Mouse (Mus musculus) layer of hippocampus, adult 11-12 months (tissue): ENCODE data around the gene Apopt1.

Experiments used
- DNase-seq: peaks from one replicate; pipeline ENCODE4 v3.0.0; 2022; ENCODE audit warnings: low spot score

Apopt1 gene

DNA sequence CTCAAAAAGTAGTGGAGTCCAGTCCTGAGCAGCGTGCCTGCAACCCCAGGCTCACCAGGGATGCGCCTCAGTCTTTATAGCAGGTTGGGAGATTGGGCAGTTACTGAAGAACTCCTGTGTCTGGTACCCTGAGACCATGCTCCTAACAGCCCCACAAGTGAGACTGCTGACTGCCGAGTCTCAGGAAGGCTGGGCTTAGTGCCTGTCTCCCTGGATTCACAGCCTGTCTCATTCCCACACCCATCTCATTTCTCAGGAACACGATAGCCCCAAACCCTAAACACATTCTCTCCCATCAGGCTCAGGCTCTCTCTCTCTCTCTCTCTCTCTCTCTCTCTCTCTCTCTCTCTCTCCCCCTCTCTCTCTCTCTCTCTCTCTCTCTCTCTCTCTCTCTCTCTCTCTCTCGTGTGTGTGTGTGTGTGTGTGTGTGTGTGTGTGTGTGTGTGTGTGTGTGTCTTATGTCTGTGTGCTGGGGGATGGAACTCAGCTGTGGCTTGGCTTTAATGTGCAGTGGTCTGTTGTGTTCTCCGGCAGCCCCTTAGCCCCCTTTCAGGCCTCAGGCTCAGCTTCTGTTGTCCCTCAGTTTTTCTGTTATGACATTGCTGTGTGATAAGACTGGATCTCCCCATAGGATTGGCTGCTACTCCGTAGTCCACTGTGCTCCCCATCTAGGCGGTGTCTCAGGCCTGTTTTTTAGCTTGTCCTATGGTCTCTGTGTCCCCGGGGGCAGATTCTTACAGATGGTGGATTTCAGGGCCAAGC, 56.9 kb downstream of the Apopt1 start:
- DNase-seq, result no peak

DNA sequence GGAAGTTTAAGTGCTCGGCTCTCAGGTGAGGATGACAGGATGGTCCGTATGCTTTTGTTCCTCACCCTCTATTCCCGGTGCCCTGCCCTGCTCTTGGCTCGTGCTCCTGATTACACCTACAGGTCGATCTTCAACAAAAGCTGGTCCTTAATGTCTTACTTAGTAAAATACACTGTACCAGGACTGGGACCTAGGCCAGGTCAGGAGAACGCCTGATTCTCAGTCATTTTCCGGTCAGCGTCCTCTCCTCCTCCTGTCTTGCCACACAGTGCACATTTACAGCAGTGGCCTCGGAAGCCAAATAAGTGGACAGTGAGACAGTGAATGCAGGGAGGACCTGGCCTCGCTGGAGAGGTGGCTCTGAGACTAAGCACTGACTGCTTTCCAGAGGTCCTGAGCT, 57.6 kb downstream of the Apopt1 start:
- no peak for DNase-seq

DNA sequence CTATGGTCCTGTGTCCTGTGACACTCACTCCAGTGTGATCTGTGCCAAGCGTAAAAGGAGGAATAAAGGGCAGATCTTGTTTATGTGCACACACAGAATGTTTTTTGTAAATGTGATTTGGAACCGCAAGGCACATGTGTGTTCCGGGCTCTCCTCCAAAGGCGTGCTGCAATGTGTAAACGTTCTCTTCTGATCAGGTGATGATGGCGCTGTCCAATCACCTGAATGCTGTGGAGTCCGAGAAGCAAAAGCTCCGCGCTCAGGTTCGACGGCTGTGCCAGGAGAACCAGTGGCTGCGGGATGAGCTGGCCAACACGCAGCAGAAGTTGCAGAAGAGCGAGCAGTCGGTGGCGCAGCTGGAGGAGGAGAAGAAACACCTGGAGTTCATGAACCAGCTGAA, 61.1 kb downstream of the Apopt1 start:
- DNase-seq, result no peak

DNA sequence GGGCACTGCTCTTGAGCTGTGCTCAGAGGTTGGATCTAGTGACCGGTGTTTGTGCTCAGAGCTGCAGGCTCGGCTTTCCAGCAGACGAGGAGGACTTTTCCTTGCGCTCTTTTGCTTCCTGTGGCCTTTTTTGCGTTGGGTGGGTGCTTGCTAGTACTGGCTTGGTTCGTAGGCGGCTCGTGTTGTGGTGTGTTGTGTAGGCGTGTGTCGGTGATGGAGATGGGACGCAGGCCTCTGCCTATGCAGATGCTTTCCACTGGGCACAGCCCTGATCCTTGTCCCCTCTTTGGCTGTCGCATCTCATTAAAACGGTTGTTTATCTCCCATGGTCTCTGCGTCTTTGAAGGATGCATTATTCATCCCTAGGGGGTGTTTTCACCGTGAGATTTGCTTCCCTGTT, 61.8 kb downstream of the Apopt1 start:
- DNase-seq, result no peak

DNA sequence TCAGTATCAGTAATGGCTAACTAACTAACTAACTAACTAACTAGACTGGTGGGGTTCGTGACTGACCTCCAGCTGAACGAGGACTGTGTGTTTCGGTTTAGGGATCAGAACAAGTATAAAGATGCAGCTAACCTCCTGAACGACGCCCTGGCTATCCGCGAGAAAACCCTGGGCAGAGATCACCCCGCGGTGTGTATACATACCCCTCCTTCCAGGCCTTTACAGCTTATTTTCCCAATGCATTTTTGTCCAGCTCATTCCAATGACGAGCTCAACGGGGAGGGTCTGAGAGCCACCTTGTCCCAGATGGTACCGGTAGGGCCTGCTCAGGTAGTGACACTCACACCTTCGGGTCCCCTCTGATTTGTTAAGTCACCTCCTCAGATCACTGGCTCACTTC, 64.9 kb downstream of the Apopt1 start:
- DNase-seq, result no peak

DNA sequence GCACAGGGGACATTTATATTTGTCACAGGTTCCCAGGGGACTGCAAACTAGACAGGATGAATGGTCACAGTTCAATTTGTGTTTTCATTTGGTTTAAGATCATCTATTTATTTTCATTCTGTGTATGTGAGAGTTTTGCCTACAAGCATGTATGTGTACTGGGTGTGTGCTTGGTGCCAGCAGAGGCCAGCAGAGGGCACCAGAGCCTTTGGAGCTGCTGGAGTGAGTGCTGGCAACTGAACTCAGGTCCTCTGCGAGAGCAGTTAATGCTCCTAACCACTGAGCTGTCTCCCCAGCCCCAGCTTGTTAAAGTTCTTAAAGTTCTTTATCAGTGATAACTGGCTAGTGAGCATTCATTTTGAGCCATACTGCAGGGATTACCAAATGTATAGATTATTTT, 66.5 kb downstream of the Apopt1 start:
- no peak for DNase-seq

DNA sequence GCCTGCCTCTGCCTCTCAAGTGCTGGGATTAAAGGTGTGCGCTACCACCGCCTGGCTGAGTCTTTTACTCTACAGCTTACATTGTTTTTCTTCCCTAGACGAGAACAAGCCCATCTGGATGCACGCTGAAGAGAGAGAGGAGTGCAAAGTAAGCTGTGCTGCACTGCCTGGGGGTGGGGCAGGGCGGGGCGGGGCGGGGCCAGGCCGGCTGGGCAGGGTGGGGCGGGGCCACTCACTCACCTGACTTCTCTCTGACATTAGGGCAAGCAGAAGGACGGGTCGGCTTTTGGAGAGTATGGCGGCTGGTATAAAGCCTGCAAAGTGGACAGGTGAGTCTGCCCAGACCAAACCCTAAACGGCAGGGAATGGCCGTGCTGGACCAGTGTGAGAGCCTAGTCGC, 72.1 kb downstream of the Apopt1 start:
- no peak for DNase-seq

DNA sequence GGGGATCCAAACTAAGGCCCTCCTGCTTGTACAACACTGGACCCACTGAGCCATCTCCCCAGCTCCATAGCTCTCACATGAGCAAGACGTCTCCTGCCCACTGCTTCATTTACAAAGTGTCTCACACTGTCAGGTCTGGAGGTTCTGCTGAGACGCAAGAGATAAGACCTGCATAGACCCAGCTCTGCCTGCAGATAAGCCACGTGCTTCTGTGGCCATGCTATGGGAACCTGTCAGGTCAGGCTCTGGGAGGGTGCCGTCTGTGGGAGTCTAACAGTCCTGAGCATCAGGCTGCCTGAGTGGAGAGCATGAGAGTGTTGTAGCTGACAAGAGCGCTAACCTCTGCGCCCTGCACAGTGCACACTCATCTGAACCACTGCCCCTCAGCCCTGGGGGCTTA, 74.0 kb downstream of the Apopt1 start:
- no peak for DNase-seq

DNA sequence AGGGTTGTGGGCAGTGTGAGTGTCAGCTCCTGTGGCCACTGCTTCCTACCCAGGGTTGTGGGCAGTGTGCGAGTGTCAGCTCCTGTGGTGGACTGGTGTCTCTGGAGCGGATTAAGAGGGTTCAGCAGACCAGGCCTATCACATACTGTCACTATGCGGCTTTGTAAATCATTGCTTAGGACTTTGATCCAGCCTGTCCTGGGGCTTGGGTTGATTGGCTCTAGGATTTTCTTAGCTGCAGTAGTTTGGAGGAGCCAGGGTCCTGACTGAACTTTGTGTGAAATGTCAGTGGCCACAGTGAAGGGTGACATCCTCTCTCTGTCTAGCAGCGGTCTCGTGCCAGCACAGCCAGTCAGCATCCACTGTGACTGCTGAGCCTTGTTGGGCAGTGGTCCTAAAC, 77.0 kb downstream of the Apopt1 start:
- DNase-seq, result no peak

DNA sequence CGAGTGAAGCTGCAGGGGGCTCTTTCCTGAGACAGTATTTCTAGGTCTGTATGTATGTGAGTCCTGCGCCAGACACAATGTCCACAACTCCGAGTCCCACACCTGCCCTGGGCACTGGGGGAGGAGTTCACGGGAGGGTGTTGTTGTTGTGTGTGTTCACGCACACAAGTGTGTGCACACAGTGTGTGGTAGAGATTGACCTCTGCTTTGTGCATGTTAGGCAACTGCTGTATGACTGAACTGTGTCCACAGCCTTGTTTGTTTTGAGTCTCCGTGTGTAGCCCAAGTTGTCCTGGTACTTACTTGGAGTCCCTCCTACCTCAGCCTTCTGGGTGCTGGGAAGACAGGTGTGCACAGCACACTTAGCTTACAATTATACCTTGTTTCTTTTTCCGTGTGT, 77.6 kb downstream of the Apopt1 start:
- no peak for DNase-seq

DNA sequence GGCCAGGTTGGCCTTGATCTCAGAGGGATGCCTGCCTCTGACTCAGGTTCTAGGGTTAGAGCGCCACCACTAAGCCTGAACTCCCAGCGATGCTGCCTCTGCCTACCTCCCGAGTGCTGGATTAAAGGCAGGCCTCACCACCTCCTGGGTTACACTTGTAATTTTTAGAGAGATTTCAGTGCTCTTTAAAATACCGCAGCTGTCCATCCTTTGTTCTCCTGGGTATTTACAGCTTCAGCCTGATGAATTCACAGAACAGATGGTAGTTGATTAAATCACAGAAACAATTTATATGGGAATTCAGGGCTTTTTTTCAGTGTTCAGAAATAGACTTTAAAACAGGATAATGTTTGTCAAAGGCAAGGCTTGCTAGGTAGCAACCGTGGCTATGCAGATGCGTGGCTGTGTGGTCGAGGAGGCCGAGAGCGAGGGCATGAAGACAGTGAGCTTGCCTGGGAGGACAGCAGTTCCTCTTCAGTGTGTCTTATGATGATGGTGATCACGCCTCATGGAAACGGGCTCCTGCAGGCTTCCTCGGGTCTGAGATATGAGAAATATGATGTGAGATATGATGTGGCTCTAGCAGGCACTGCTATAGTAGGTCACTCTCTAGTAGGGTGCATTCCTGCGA, 78.5 kb downstream of the Apopt1 start:
- DNase-seq, result no peak

DNA sequence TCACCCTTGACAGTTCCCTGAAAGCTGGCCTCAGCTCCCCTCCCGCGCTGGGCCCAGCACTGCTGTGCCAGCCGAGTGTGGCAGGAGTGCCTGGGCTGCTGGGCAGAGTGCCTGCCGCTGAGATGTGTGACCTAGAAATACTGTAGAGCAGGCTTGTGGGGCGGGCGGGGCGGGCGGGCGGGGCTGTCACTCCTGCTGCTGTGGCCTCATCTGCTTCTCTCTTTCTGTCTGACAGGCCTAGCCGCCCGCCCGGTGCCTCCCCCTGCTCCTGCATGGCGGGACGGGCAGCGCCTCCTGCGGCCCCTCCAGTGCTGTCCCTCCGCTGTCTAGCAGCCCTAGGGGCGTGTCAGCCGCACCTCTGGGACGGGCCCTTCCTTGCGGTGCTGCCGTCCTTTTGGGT, 81.0 kb downstream of the Apopt1 start:
- DNase-seq, result no peak

DNA sequence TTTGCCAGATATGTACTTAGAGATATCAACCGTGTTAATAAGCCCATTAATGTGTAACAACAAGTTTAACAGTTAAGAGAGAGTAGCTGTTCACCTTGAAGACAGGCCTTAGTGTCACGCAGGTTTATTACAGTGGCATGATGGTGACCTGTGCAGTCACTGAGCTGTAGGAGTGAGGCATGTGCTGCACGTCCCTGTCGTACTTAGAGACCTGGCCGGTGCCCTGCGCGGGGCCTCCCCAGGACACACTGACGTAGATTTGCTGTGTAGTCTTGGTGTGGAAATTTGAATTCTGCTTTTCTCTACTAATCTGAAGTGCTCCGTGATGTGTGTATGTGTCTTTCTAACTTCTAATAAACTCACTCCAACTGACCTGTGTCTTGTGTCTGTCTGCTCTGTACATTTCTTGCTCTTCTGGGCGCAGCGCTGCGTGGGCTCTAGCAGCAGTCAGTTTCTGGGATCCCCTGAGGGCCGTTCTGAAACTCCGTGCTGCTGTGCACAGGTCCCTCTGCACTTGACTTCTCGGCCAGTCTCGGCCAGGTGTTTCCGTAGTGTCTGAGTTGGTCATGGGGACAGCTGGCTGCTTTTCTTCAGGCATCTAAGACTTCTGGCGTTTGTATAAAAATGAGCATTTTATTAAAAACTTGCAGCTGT, 81.6 kb downstream of the Apopt1 start:
- DNase-seq, result no peak

DNA sequence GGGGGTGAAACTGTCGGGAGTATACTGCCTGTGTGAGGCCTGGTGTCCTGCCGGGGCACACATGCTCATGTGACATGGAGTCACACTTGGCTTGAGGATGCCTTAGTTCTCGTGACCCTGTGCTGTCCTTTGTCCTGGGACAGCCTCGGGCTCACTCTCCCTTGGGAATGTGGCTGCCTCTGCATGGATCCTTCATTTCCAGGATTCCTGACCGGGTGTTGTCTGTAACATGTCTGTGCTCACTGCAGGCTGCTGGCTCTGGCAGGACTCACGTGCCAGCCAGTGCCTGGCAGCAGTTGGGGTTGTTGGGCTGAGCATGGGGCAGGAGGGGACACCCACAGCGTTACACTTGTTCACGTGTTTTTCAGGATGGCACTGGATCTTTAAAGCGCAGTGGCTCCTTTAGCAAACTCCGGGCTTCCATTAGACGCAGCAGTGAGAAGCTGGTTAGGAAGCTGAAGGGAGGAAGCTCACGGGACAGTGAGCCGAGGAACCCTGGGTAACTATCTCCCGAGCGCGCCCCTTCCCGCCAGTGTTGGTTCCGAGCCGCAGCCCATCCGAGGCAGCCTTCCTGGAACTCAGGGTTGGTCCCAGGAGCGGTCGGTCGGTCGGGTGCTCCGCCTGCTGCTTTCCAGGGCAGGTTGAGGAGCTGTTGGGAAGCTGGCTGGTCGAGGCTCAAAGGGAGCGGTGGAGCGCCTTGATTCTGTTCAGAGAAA, 82.3 kb downstream of the Apopt1 start:
- DNase-seq, result peak; percentile 50

DNA sequence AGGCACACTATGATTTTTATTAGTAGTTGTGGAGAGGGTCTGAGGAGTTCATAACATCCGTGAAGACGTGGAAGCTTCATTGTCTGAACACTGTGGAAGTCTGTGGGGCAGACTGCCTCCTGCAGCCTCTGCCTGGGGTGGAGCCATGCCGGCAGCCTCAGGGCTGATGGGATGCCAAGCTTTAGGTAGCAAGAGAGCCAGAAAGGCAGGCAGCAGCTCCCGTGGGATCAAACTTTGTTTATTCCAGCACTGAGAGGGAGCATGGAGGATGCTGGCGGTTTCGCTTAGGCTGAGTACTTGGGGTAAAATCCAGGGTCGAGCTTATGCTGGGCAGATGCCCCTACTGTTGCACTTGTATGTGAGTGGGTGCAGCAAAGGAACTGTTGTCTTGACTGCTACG, 84.2 kb downstream of the Apopt1 start:
- no peak for DNase-seq

DNA sequence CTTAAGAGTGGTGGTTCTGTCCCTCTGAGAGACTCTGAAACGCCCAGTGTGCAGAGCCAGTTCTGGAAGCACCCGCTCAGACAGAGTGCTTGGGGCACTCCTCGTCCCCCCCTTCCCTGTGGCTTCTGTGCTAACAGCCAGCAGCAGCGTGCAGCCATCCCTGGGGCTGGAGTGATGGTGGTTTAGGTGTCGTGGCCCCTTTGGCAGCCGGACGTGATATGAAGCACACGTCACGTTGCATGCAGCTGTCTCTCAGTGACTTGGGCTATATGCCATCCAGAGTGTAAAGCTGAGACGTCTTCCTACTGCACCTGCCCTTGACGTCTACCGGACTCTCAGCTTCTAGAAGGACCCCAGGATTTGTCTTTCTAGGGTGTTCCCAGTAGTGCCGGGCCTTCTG, 85.4 kb downstream of the Apopt1 start:
- no peak for DNase-seq

DNA sequence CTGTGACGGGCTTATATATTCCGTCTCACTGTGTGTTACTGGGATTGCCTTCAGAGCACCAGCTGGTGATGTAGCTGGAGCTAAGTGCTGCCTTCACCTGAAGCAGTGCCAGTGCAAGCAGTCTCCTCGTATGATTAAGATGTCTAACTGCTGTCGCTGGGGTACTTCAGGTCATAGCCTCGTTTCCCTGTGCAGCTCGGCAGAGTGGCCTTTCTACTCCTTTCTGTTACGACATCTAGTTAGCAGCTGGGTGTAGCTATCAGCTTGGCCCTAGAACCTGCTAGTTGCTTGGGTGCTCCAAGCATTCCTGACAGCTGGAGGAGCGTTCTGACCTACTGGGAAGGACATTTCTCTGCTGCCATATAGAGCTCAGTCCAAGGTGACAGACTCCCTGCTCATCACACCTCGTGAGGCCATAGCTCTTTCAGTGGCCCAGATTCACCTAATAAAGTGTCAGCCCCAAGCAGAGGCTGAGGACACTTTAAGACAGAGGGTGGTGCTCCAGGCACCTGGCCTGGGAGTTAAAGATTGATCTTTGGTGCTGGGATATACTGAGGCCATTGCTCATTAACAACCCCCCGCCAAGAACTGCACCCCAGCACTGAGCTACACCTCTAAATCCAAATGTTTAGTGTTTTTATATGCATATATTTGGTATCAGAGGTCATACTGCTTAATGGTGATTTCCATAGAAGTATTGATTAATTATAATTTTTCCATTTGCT, 87.6 kb downstream of the Apopt1 start:
- no peak for DNase-seq

DNA sequence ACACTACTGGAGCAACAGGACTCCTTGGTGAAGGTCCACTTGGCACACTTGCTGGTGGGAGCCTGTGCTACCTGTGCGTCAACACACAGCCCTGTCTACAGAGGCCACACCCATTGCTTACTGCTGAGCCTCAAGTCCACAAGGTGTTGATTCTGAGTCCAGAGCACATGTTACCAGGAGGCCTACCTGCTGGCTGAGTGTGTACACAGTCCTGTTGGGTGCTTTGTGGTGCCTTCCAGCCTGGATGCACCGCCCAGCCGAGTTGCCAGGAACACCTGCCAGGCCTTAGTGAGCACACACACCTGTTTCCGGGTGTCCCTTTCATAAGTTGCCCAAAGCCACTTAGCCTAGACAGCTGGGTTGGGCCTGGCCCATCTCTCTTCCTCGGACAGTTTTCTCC, 90.5 kb downstream of the Apopt1 start:
- DNase-seq, result no peak
